8 mouse cellular contexts compared by ENCODE assay signal in genomic region chr13:68597199-68597598, GRCm38 (mm10). TPM values are rescaled to one million over a fixed set of nuclear protein-coding genes. Genes with fewer than 3 reads are reported as not detected.
DNase-seq lines count a peak whose midpoint lies in the region; ATAC-seq and TF ChIP-seq lines count a peak whose summit lies in the region.
"Had no signal": no experiment of that assay in that cellular context is flagged by ENCODE, and none has a peak within 500 bp of the region (broad histone marks: within the 10 kb centered on the region; RNA-seq: fewer than 3 reads in every experiment).

TSS of gene 1700001L19Rik (plus strand) at chr13:68597421.

- intact Hi-C loops in left cerebral cortex, postnatal 4 days (cut with DNase I) = loop anchor here (5.0 kb wide), 1 partner anchor 885 kb away; no protein-coding TSS in a partner anchor
- intact Hi-C loops in heart, postnatal 25 days (cut with DNase I) = no loop called here

- no peaks in the 10 kb centered on the region for H3K9me3 ChIP-seq in lung, postnatal 0 days (ENCODE audit: low read length)
- H3K9me3 ChIP-seq in forebrain, postnatal 0 days (ENCODE audit: low read length) = no peaks in the 10 kb centered on the region

- H3K36me3 ChIP-seq in lung, postnatal 0 days (ENCODE audit: insufficient read depth, low read length) = 0 out of 2 replicates have a peak, but pooled peaks cover 7% of the 10 kb centered on the region
- H3K36me3 ChIP-seq in forebrain, postnatal 0 days (ENCODE audit: insufficient read depth) = peaks cover 9% of the 10 kb centered on the region
- H3K36me3 ChIP-seq in small intestine, adult 2 months (ENCODE audit: control insufficient read depth, insufficient read depth, low read length) = peaks cover 2% of the 10 kb centered on the region; the same call in 1 of the 2 replicates

- ATAC-seq in lung, postnatal 0 days = peak; percentile 37
- peak; percentile 38; the same call in 1 of the 2 replicates for ATAC-seq in forebrain, postnatal 0 days

- DNase-seq in lung, postnatal 0 days (ENCODE audit: low spot score) = no peak
- DNase-seq in lung, postnatal 25 days (ENCODE audit: low spot score) = no peak
- DNase-seq in forebrain, postnatal 0 days = peak; percentile 45
- no peak for DNase-seq in left cerebral cortex, postnatal 4 days
- no peak for DNase-seq in cerebellum, adult 18-20 months
- no peak for DNase-seq in heart, postnatal 25 days (ENCODE audit: low spot score)
- DNase-seq: heart, postnatal 36 days had no signal

- H3K4me1 ChIP-seq in lung, postnatal 0 days (ENCODE audit: insufficient read depth, low read depth, low read length) = no peaks in the 10 kb centered on the region
- peaks cover 3% of the 10 kb centered on the region; the same call in 1 of the 2 replicates for H3K4me1 ChIP-seq in forebrain, postnatal 0 days (ENCODE audit: insufficient read depth)
- peaks cover 9% of the 10 kb centered on the region for H3K4me1 ChIP-seq in small intestine, adult 2 months (ENCODE audit: control insufficient read depth, insufficient read depth, insufficient read length, low read length)

- no peak within 1 kb of the TSS for H3K9ac ChIP-seq in lung, postnatal 0 days (replicated peaks; ENCODE audit: low read depth)
- H3K9ac ChIP-seq in forebrain, postnatal 0 days = peak within 1 kb of the TSS; percentile 44; the same call in 1 of the 2 replicates

- 12% methylated on average over 10 of the region's 10 CpGs for WGBS in lung, postnatal 0 days
- WGBS in forebrain, postnatal 0 days = 8% methylated on average over 10 of the region's 10 CpGs
- 6% methylated on average over 10 of the region's 10 CpGs for WGBS in small intestine, adult 2 months

- no peak for TF ChIP-seq POLR2A in small intestine, adult 2 months (IDR thresholded peaks at IDR 0.05; ENCODE audit: low read depth, low read length)

- no peak within 1 kb of the TSS for H3K27ac ChIP-seq in lung, postnatal 0 days (ENCODE audit: low read length)
- H3K27ac ChIP-seq in forebrain, postnatal 0 days (ENCODE audit: low read depth, low read length) = no peak within 1 kb of the TSS
- no peak within 1 kb of the TSS for H3K27ac ChIP-seq in small intestine, adult 2 months (ENCODE audit: insufficient read depth, low read depth, low read length)

- no peak for TF ChIP-seq CTCF in lung, postnatal 0 days (IDR thresholded peaks at IDR 0.05)
- TF ChIP-seq CTCF in forebrain, postnatal 0 days (IDR thresholded peaks at IDR 0.05; ENCODE audit: low read depth) = no peak
- TF ChIP-seq CTCF in small intestine, adult 2 months (IDR thresholded peaks at IDR 0.05; ENCODE audit: extremely low read depth, insufficient read length, insufficient replicate concordance, low read depth, low read length) = no peak

- TF ChIP-seq EP300 in lung, postnatal 0 days (IDR thresholded peaks at IDR 0.05) = no peak

- peak within 1 kb of the TSS; percentile 39 for H3K4me2 ChIP-seq in lung, postnatal 0 days (replicated peaks; ENCODE audit: low read depth, low read length)
- peak within 1 kb of the TSS; percentile 51 for H3K4me2 ChIP-seq in forebrain, postnatal 0 days (ENCODE audit: low read depth)

- H3K4me3 ChIP-seq in lung, postnatal 0 days (ENCODE audit: low read depth, low read length) = no peak within 1 kb of the TSS
- peak within 1 kb of the TSS; percentile 32 for H3K4me3 ChIP-seq in forebrain, postnatal 0 days (ENCODE audit: low read depth, low read length)
- H3K4me3 ChIP-seq in small intestine, adult 2 months (ENCODE audit: low read depth, low read length) = peak within 1 kb of the TSS; percentile 49

- H3K27me3 ChIP-seq in lung, postnatal 0 days (replicated peaks; ENCODE audit: insufficient read depth, low read length) = no peaks in the 10 kb centered on the region
- H3K27me3 ChIP-seq in forebrain, postnatal 0 days (ENCODE audit: insufficient read depth, low read length) = no peaks in the 10 kb centered on the region
- H3K27me3 ChIP-seq in small intestine, adult 2 months (ENCODE audit: control insufficient read depth, insufficient read depth, low read length) = no peaks in the 10 kb centered on the region

RNA-seq across cellular contexts. Expression of gene 1700001L19Rik, which starts in this region (rescaled TPM):
- polyA plus RNA-seq in lung, postnatal 0 days (2015; fragmentation: Nextera tagmentation; extraction: Ambion mirVana) = 4.5 and 5.2 TPM in 2 replicates
- 9.4 and 17.5 TPM in 2 replicates for total RNA-seq in forebrain, postnatal 0 days (2014; rRNA removed)
- 13.6 and 16.5 TPM in 2 replicates for polyA plus RNA-seq in forebrain, postnatal 0 days (2015; fragmentation: Nextera tagmentation; extraction: Ambion mirVana)
- 10 to 100 TPM; 20.5 to 24.7 TPM for total RNA-seq in left cerebral cortex, postnatal 4 days (2021)
- not detected in 2 replicates for polyA plus RNA-seq in small intestine, adult 2 months (2012; rRNA removed)
- total RNA-seq in heart, postnatal 25 days (2021) = not detected
- total RNA-seq: heart, postnatal 36 days had no signal

Comparison
In these comparisons a context has a peak if more than half of its experiments do, and no peak if none do; other contexts are left out.
1. RNA of gene 1700001L19Rik (total RNA-seq): 20.5 to 24.7 TPM in left cerebral cortex, postnatal 4 days and 9.4 to 17.5 TPM in forebrain, postnatal 0 days; not detected in heart, postnatal 25 days; every median in the first group is over 10 times any median in the second.